Mouse (Mus musculus) 416B (cell line): ENCODE data around the gene Gm9936.
"Not testable (repeated sequence)": the region's sequence is repeated elsewhere in the genome, so short reads cannot be mapped to it uniquely, and the experiment has no call there.

Experiments
- DNase-seq: peaks from one replicate; pipeline ENCODE4 v3.0.0; 2011; ENCODE audit warnings: low read depth

The Gm9936 gene

GRCm38 (mm10) chr5:114840481-114840880, 18.0 kb downstream of the Gm9936 start:
- DNase-seq: not testable (repeated sequence)

GRCm38 (mm10) chr5:114836886-114837285, 21.6 kb downstream of the Gm9936 start:
- no peak for DNase-seq

GRCm38 (mm10) chr5:114829740-114830139, 28.7 kb downstream of the Gm9936 start:
- no peak for DNase-seq

GRCm38 (mm10) chr5:114827427-114827826, 31.1 kb downstream of the Gm9936 start:
- DNase-seq: peak; percentile 95

- DNase-seq: no peak
Observed at GRCm38 (mm10) chr5:114825978-114826691, 32.3 kb downstream of the Gm9936 start.

- peak; percentile 84 for DNase-seq
Observed at GRCm38 (mm10) chr5:114824197-114824596, 34.3 kb downstream of the Gm9936 start.

GRCm38 (mm10) chr5:114822796-114823688, 35.4 kb downstream of the Gm9936 start, which contains the start of gene 1500011B03Rik:
TSS of gene 1500011B03Rik (minus strand) at chr5:114823468.
- DNase-seq: peak; percentile 74

- no peak for DNase-seq
Observed at GRCm38 (mm10) chr5:114818124-114818523, 40.4 kb downstream of the Gm9936 start.

GRCm38 (mm10) chr5:114816599-114816998, 41.9 kb downstream of the Gm9936 start:
- DNase-seq: no peak

- peak; percentile 71 for DNase-seq
Observed at GRCm38 (mm10) chr5:114813525-114814181, 44.8 kb downstream of the Gm9936 start.

GRCm38 (mm10) chr5:114809826-114810225, 48.7 kb downstream of the Gm9936 start:
- DNase-seq: no peak

GRCm38 (mm10) chr5:114809181-114809756, 49.2 kb downstream of the Gm9936 start:
- no peak for DNase-seq

- DNase-seq: no peak
Observed at GRCm38 (mm10) chr5:114808385-114808784, 50.1 kb downstream of the Gm9936 start.

- no peak for DNase-seq
Observed at GRCm38 (mm10) chr5:114807893-114808292, 50.6 kb downstream of the Gm9936 start.

- DNase-seq: peak; percentile 84
Observed at GRCm38 (mm10) chr5:114807468-114807867, 51.0 kb downstream of the Gm9936 start.

- no peak for DNase-seq
Observed at GRCm38 (mm10) chr5:114807063-114807462, 51.4 kb downstream of the Gm9936 start.

- no peak for DNase-seq
Observed at GRCm38 (mm10) chr5:114806636-114807035, 51.8 kb downstream of the Gm9936 start.
